Mouse (Mus musculus): ENCODE measurements around the gene Rhox1. TPM values are rescaled to one million over a fixed set of nuclear protein-coding genes. Genes with fewer than 3 reads are reported as not detected.
"Not testable (repeated sequence)": the region's sequence is repeated elsewhere in the genome, so short reads cannot be mapped to it uniquely, and the experiment has no call there.

The Rhox1 gene
- polyA plus RNA-seq, 1 experiment from 2014 or later: not detected

DNA sequence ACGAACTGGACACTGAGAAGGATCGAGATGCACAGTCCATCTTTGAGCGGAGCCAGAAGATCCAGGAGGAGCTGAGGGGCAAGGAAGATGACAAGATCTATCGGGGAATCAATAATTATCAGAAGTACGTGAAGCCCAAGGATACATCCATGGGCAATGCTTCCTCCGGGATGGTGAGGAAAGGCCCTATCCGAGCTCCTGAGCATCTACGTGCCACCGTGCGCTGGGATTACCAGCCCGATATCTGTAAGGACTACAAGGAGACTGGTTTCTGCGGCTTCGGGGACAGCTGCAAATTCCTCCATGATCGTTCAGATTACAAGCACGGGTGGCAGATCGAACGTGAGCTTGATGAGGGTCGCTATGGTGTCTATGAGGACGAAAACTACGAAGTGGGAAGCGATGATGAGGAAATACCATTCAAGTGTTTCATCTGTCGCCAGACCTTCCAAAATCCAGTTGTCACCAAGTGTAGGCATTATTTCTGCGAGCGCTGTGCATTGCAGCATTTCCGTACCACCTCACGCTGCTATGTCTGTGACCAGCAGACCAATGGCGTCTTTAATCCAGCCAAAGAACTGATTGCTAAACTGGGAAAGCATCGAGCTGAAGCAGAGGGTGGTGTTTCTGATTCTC lies 30.2 kb downstream of the Rhox1 start:
- no peaks in the 10 kb centered on the region for H3K27me3 ChIP-seq (ENCODE audit: control insufficient read depth, insufficient read depth, low read length)
- no peak for TF ChIP-seq CTCF (IDR thresholded peaks at IDR 0.05; ENCODE audit: low read depth)
- no peak for TF ChIP-seq EP300 (optimal IDR thresholded peaks at IDR 0.05)
- no peaks in the 10 kb centered on the region for H3K36me3 ChIP-seq (ENCODE audit: control insufficient read depth, insufficient read depth, low read length)
- H3K4me1 ChIP-seq (replicated peaks; ENCODE audit: control insufficient read depth, insufficient read depth): no peaks in the 10 kb centered on the region
- peak overlapping the region; percentile 61 for H3K9ac ChIP-seq (ENCODE audit: low read length)
- H3K4me2 ChIP-seq (replicated peaks; ENCODE audit: low read depth): peak overlapping the region; percentile 58
- ATAC-seq (ENCODE audit: low FRiP score, low TSS enrichment) (no peak), DNase-seq (ENCODE audit: low spot score) (peak; percentile 14)
- H3K4me3 ChIP-seq (ENCODE audit: low read depth, low read length): peak overlapping the region; percentile 53
- WGBS: 17% methylated on average over 28 of the region's 28 CpGs
- no peaks in the 10 kb centered on the region for H3K9me3 ChIP-seq (ENCODE audit: control insufficient read depth, low read length)
- H3K27ac ChIP-seq (replicated peaks): peak overlapping the region; percentile 61; the same call in 1 of the 2 replicates

- Histone ChIP-seq H3K4me2 (replicated peaks; ENCODE audit: low read depth) (peak within 1 kb of the TSS; percentile 58), H3K36me3 (ENCODE audit: control insufficient read depth, insufficient read depth, low read length) (no peaks in the 10 kb centered on the region), H3K27me3 (ENCODE audit: control insufficient read depth, insufficient read depth, low read length) (no peaks in the 10 kb centered on the region), H3K9me3 (ENCODE audit: control insufficient read depth, low read length) (no peaks in the 10 kb centered on the region), H3K4me3 (ENCODE audit: low read depth, low read length) (peak within 1 kb of the TSS; percentile 53), H3K27ac (replicated peaks) (peak within 1 kb of the TSS; percentile 61; the same call in 1 of the 2 replicates), H3K9ac (ENCODE audit: low read length) (peak within 1 kb of the TSS; percentile 61), H3K4me1 (replicated peaks; ENCODE audit: control insufficient read depth, insufficient read depth) (no peaks in the 10 kb centered on the region)
- TF ChIP-seq CTCF (IDR thresholded peaks at IDR 0.05; ENCODE audit: low read depth) (no peak), EP300 (optimal IDR thresholded peaks at IDR 0.05) (no peak)
- ATAC-seq (ENCODE audit: low FRiP score, low TSS enrichment) (peak; percentile 93), DNase-seq (ENCODE audit: low spot score) (peak; percentile 85)
- WGBS: 12% methylated on average over 54 of the region's 63 CpGs
Measured at GRCm38 (mm10) chrX:37191105-37191743, 30.8 kb downstream of the Rhox1 start, which contains the start of the genes Ndufa1 and Rnf113a1. Gene Ndufa1, minus strand, starts transcription at chrX:37191163. Gene Rnf113a1, plus strand, starts transcription at chrX:37191245.

DNA sequence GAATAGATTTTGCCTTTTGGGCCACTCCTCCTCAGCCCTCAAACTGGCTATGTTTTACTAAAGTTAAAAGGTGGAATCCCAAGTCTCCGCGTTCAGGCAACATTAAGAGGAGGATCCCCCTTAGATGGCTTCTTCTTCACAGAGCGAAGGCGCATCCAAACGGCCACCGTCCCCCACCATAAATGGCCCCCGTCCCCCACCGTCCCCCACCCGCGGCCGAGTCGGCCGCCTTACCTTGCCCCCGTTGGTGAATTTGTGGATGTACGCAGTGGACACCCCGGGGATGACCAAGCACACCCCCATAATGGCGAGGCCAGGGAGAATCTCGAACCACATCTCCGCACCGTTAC lies 31.3 kb downstream of the Rhox1 start:
- Histone ChIP-seq H3K36me3 (ENCODE audit: control insufficient read depth, insufficient read depth, low read length) (no peaks in the 10 kb centered on the region), H3K4me3 (ENCODE audit: low read depth, low read length) (peak overlapping the region; percentile 53), H3K4me2 (replicated peaks; ENCODE audit: low read depth) (peak overlapping the region; percentile 58), H3K27me3 (ENCODE audit: control insufficient read depth, insufficient read depth, low read length) (no peaks in the 10 kb centered on the region), H3K9me3 (ENCODE audit: control insufficient read depth, low read length) (no peaks in the 10 kb centered on the region), H3K9ac (ENCODE audit: low read length) (peak overlapping the region; percentile 52), H3K27ac (replicated peaks) (no peak overlapping the region), H3K4me1 (replicated peaks; ENCODE audit: control insufficient read depth, insufficient read depth) (no peaks in the 10 kb centered on the region)
- TF ChIP-seq CTCF (IDR thresholded peaks at IDR 0.05; ENCODE audit: low read depth) (no peak), EP300 (optimal IDR thresholded peaks at IDR 0.05) (no peak)
- WGBS: 16% methylated on average over 20 of the region's 20 CpGs
- no peak for DNase-seq (ENCODE audit: low spot score)
- peak; percentile 54 for ATAC-seq (ENCODE audit: low FRiP score, low TSS enrichment)

- not testable (repeated sequence) for ATAC-seq (ENCODE audit: low FRiP score, low TSS enrichment); H3K9ac ChIP-seq (ENCODE audit: low read length); DNase-seq (ENCODE audit: low spot score); H3K27ac ChIP-seq (replicated peaks); H3K27me3 ChIP-seq (ENCODE audit: control insufficient read depth, insufficient read depth, low read length); H3K9me3 ChIP-seq (ENCODE audit: control insufficient read depth, low read length); H3K36me3 ChIP-seq (ENCODE audit: control insufficient read depth, insufficient read depth, low read length); H3K4me3 ChIP-seq (ENCODE audit: low read depth, low read length); H3K4me1 ChIP-seq (replicated peaks; ENCODE audit: control insufficient read depth, insufficient read depth); H3K4me2 ChIP-seq (replicated peaks; ENCODE audit: low read depth)
- 59% methylated on average over 8 of the region's 8 CpGs for WGBS
Measured at GRCm38 (mm10) chrX:37184401-37184800, 37.7 kb downstream of the Rhox1 start.

- no peak for DNase-seq (ENCODE audit: low spot score)
- Histone ChIP-seq H3K4me1 (replicated peaks; ENCODE audit: control insufficient read depth, insufficient read depth) (no peaks in the 10 kb centered on the region), H3K27ac (replicated peaks) (no peak within 1 kb of the TSS), H3K9me3 (ENCODE audit: control insufficient read depth, low read length) (no peaks in the 10 kb centered on the region), H3K9ac (ENCODE audit: low read length) (no peak within 1 kb of the TSS), H3K36me3 (ENCODE audit: control insufficient read depth, insufficient read depth, low read length) (no peaks in the 10 kb centered on the region), H3K4me2 (replicated peaks; ENCODE audit: low read depth) (no peak within 1 kb of the TSS), H3K4me3 (ENCODE audit: low read depth, low read length) (no peak within 1 kb of the TSS), H3K27me3 (ENCODE audit: control insufficient read depth, insufficient read depth, low read length) (no peaks in the 10 kb centered on the region)
- ATAC-seq (ENCODE audit: low FRiP score, low TSS enrichment): no peak
- WGBS: 43% methylated on average over 5 of the region's 5 CpGs
- TF ChIP-seq EP300 (optimal IDR thresholded peaks at IDR 0.05) (no peak), CTCF (IDR thresholded peaks at IDR 0.05; ENCODE audit: low read depth) (no peak)
Measured at GRCm38 (mm10) chrX:37168742-37169141, 53.3 kb downstream of the Rhox1 start, which contains the start of gene Akap14. Gene Akap14, minus strand, starts transcription at chrX:37168842.

GRCm38 (mm10) chrX:37167085-37167484 lies 55.0 kb downstream of the Rhox1 start:
- WGBS: 40% methylated on average over 3 of the region's 3 CpGs
- DNase-seq (ENCODE audit: low spot score): peak; percentile 22
- TF ChIP-seq EP300 (optimal IDR thresholded peaks at IDR 0.05) (no peak), CTCF (IDR thresholded peaks at IDR 0.05; ENCODE audit: low read depth) (peak; percentile 76)
- Histone ChIP-seq H3K9me3 (ENCODE audit: control insufficient read depth, low read length) (no peaks in the 10 kb centered on the region), H3K27me3 (ENCODE audit: control insufficient read depth, insufficient read depth, low read length) (no peaks in the 10 kb centered on the region), H3K4me3 (ENCODE audit: low read depth, low read length) (no peak overlapping the region), H3K4me2 (replicated peaks; ENCODE audit: low read depth) (no peak overlapping the region), H3K9ac (ENCODE audit: low read length) (no peak overlapping the region), H3K4me1 (replicated peaks; ENCODE audit: control insufficient read depth, insufficient read depth) (no peaks in the 10 kb centered on the region), H3K27ac (replicated peaks) (no peak overlapping the region), H3K36me3 (ENCODE audit: control insufficient read depth, insufficient read depth, low read length) (no peaks in the 10 kb centered on the region)
- ATAC-seq (ENCODE audit: low FRiP score, low TSS enrichment): no peak; the same call in 1 of the 2 replicates

Other genes starting within 250 kb of the Rhox1 start
- gene Sept6, start 230.5 kb downstream of the Rhox1 start, polyA plus RNA-seq (2015; fragmentation: Nextera tagmentation; extraction: Ambion mirVana): 7.7 and 8.1 TPM in 2 replicates
- gene Sowahd, start 173.4 kb downstream of the Rhox1 start, polyA plus RNA-seq (2015; fragmentation: Nextera tagmentation; extraction: Ambion mirVana): 0.16 and 0.21 TPM in 2 replicates
- 654 and 734 TPM in 2 replicates for gene Rpl39, start 136.9 kb downstream of the Rhox1 start, polyA plus RNA-seq (2015; fragmentation: Nextera tagmentation; extraction: Ambion mirVana)
- 9.1 and 9.2 TPM in 2 replicates for gene Upf3b, start 111.9 kb downstream of the Rhox1 start, polyA plus RNA-seq (2015; fragmentation: Nextera tagmentation; extraction: Ambion mirVana)
- 6.9 and 7.5 TPM in 2 replicates for gene Nkap, start 95.5 kb downstream of the Rhox1 start, polyA plus RNA-seq (2015; fragmentation: Nextera tagmentation; extraction: Ambion mirVana)
- gene Akap14, start 53.4 kb downstream of the Rhox1 start, polyA plus RNA-seq (2015; fragmentation: Nextera tagmentation; extraction: Ambion mirVana): 0.05 TPM in 1 of 2 replicates, not detected in the other
- gene Ndufa1, start 31.1 kb downstream of the Rhox1 start, polyA plus RNA-seq (2015; fragmentation: Nextera tagmentation; extraction: Ambion mirVana): 567 and 585 TPM in 2 replicates
- gene Rnf113a1, start 31.0 kb downstream of the Rhox1 start, polyA plus RNA-seq (2015; fragmentation: Nextera tagmentation; extraction: Ambion mirVana): 9.6 TPM in 2 replicates
- gene Gm9, start 11.2 kb downstream of the Rhox1 start, polyA plus RNA-seq (2015; fragmentation: Nextera tagmentation; extraction: Ambion mirVana): not detected in 2 replicates
- gene Rhox2a, start 22.7 kb upstream of the Rhox1 start, polyA plus RNA-seq (2015; fragmentation: Nextera tagmentation; extraction: Ambion mirVana): not detected in 2 replicates
- gene Rhox3a, start 27.7 kb upstream of the Rhox1 start, polyA plus RNA-seq (2015; fragmentation: Nextera tagmentation; extraction: Ambion mirVana): not detected in 2 replicates
- gene Rhox4a, start 43.1 kb upstream of the Rhox1 start, polyA plus RNA-seq (2015; fragmentation: Nextera tagmentation; extraction: Ambion mirVana): not detected in 2 replicates
- gene Rhox3a2, start 157.8 kb upstream of the Rhox1 start, polyA plus RNA-seq (2015; fragmentation: Nextera tagmentation; extraction: Ambion mirVana): not detected in 2 replicates
- gene Rhox4a2, start 168.6 kb upstream of the Rhox1 start, polyA plus RNA-seq (2015; fragmentation: Nextera tagmentation; extraction: Ambion mirVana): not detected in 2 replicates
- gene Rhox2b, start 189.8 kb upstream of the Rhox1 start, polyA plus RNA-seq (2015; fragmentation: Nextera tagmentation; extraction: Ambion mirVana): not detected in 2 replicates
- gene Rhox4b, start 210.2 kb upstream of the Rhox1 start, polyA plus RNA-seq (2015; fragmentation: Nextera tagmentation; extraction: Ambion mirVana): not detected in 2 replicates
- gene Rhox2c, start 231.4 kb upstream of the Rhox1 start, polyA plus RNA-seq (2015; fragmentation: Nextera tagmentation; extraction: Ambion mirVana): not detected in 2 replicates
- gene Rhox3c, start 236.3 kb upstream of the Rhox1 start, polyA plus RNA-seq (2015; fragmentation: Nextera tagmentation; extraction: Ambion mirVana): not detected in 2 replicates